Mouse (Mus musculus) heart, postnatal 0 days (tissue): ENCODE results near the gene Fat2.

Experiments
- CTCF ChIP-seq: IDR thresholded peaks from 2 replicates; pipeline ENCODE4 v1.5.1; 2016; ENCODE audit warnings: antibody characterized with exemption, control low read depth, low read depth
- EP300 ChIP-seq: IDR thresholded peaks from 2 replicates; pipeline ENCODE4 v1.6.1; 2016; ENCODE audit warnings: antibody characterized with exemption, low read depth

- TF ChIP-seq CTCF (no peak), EP300 (no peak)
These were observed 35.6 kb upstream of the Fat2 start for GRCm38 (mm10) chr11:55372001-55372400.
